Mouse (Mus musculus) liver, adult 2 months (tissue): Measurements from ENCODE around the gene Meioc. TPM values are rescaled to one million over a fixed set of nuclear protein-coding genes. Genes with fewer than 3 reads are reported as not detected.

Source experiments
- DNase-seq: peaks from one replicate; pipeline ENCODE4 v3.0.0-alpha.2; 2011; ENCODE audit warnings: low read depth, low spot score; ENCODE audit errors: extremely low read depth
- H3K27ac ChIP-seq: fragments of 200-500 bp; replicated peaks from 2 replicates; pipeline ENCODE4 v1.5.1; 2012; ENCODE audit warnings: low read depth, mild to moderate bottlenecking, control low read depth, inconsistent platforms, low read length; ENCODE audit not compliant: insufficient read depth
- H3K27me3 ChIP-seq: fragments of 200-500 bp; 2 replicates; pipeline ENCODE4 v1.6.1; 2012; ENCODE audit warnings: mild to moderate bottlenecking, moderate library complexity, low read length, inconsistent platforms; ENCODE audit not compliant: control insufficient read depth, insufficient read depth
- H3K36me3 ChIP-seq: fragments of 200-500 bp; 2 replicates; pipeline ENCODE4 v1.6.1; 2012; ENCODE audit warnings: low read length, inconsistent platforms; ENCODE audit not compliant: control insufficient read depth, insufficient read depth
- H3K4me1 ChIP-seq: fragments of 200-500 bp; 2 replicates; pipeline ENCODE4 v1.6.1; 2011; ENCODE audit warnings: low read length; ENCODE audit not compliant: control insufficient read depth, insufficient read depth
- H3K4me3 ChIP-seq: fragments of 200-500 bp; 2 replicates; pipeline ENCODE4 v1.5.1; 2011; ENCODE audit warnings: low read depth, mild to moderate bottlenecking, control low read depth, low read length, moderate library complexity; ENCODE audit not compliant: insufficient read depth
- H3K79me2 ChIP-seq: fragments of 200-500 bp; 2 replicates; pipeline ENCODE4 v1.6.1; 2012; ENCODE audit warnings: inconsistent platforms, mild to moderate bottlenecking, low read length, moderate library complexity; ENCODE audit not compliant: control insufficient read depth, insufficient read depth
- H3K9ac ChIP-seq: fragments of 200-500 bp; 2 replicates; pipeline ENCODE4 v1.6.1; 2012; ENCODE audit warnings: low read depth, mild to moderate bottlenecking, control low read depth, inconsistent platforms, low read length
- CTCF ChIP-seq: fragments of 200-500 bp; IDR thresholded peaks from 2 replicates; pipeline ENCODE4 v1.5.1; 2011; ENCODE audit warnings: low read depth, low read length, control low read depth
- POLR2A ChIP-seq: fragments of 200-500 bp; IDR thresholded peaks from 2 replicates; pipeline ENCODE4 v1.6.1; 2011; ENCODE audit warnings: low read length, control low read depth; ENCODE audit not compliant: insufficient read depth; ENCODE audit errors: extremely low read depth
- WGBS: fragments of 180-500 bp; shearing (Covaris S2); methylation state at CpG from one replicate; pipeline ENCODE4 v1.1.7; 2018; 5-methylcytosine and 5-hydroxymethylcytosine counted together
- polyA plus RNA-seq: library from polyadenylated mRNA; depleted of rRNA; stranded (reverse); fragments of >200 nt; gene quantifications from 2 replicates; pipeline ENCODE4 v1.2.3, GENCODE M21; 2012; rRNA removed
- total RNA-seq: library from RNA; depleted of rRNA; stranded (reverse); fragments of >200 nt; gene quantifications from 2 replicates; pipeline ENCODE4 v1.2.3, GENCODE M21; 2014; rRNA removed

Meioc gene
- not detected in 2 replicates for total RNA-seq
- polyA plus RNA-seq: not detected in 2 replicates

GRCm38 (mm10) chr11:102663416-102663815, at the start of gene Meioc:
Meioc (plus strand) TSS chr11:102663716.
- Histone ChIP-seq H3K79me2 (no peaks in the 10 kb centered on the region), H3K27ac (no peak within 1 kb of the TSS), H3K27me3 (peaks cover 14% of the 10 kb centered on the region), H3K9ac (no peak within 1 kb of the TSS), H3K4me1 (no peaks in the 10 kb centered on the region), H3K4me3 (no peak within 1 kb of the TSS), H3K36me3 (no peaks in the 10 kb centered on the region)
- no peak for TF ChIP-seq POLR2A
- no peak for TF ChIP-seq CTCF
- WGBS: 68% methylated on average over 3 of the region's 3 CpGs
- no peak for DNase-seq

GRCm38 (mm10) chr11:102619449-102619848, 44.1 kb upstream of the Meioc start:
- TF ChIP-seq POLR2A (no peak), CTCF (no peak)
- no peak overlapping the region for H3K27ac ChIP-seq
- no peak overlapping the region for H3K4me3 ChIP-seq
- WGBS: 59% methylated on average over 2 of the region's 2 CpGs
- H3K79me2 ChIP-seq: no peaks in the 10 kb centered on the region
- no peaks in the 10 kb centered on the region for H3K4me1 ChIP-seq
- H3K36me3 ChIP-seq: no peaks in the 10 kb centered on the region
- DNase-seq: no peak
- no peaks in the 10 kb centered on the region for H3K27me3 ChIP-seq
- no peak overlapping the region for H3K9ac ChIP-seq

DNA sequence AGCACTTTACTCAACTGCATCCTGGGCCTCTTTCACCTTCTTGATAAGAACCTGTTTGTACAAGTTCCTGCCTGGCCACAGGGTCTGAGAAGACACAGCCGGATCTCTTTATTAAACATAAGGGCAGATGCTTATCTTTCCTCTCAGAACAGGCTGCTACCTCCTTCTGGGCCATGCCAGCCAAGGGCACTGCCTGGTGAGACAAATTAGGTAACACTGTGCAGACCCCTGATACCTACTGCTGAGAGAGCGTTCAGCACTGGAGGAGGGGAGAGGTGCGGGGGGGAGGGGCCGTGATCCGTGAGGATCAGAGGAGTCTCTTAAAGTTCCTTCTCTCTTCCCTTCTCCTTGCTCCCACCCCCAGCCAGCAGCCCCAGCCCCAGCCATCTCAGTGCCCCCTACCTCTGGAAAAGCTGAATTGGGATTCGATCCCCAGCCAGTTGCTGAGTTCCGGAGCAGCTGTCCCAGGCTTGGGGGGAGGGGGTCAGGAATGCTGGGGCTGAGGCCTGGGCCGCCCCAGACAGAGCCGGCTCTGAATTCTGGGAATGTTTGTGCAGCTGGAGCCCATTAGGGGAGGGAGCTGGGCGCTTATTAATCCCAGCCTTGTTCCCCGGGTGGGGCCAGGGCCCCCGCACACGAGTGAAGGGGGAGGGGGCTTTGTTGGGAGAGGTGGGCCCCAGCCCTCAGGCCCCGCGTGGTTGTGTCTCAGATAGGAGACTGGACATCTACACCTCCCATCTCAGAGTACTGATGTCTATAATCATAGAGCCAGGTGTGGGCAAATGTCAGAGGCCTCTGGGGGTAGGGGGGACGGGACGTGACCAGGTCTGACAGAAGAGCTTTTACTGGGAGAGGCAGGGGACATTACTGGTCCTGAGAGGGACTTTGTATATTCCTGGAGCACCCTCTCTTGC, 39.4 kb upstream of the Meioc start:
- no peak for TF ChIP-seq POLR2A
- no peak for TF ChIP-seq CTCF
- H3K9ac ChIP-seq: no peak overlapping the region
- H3K4me1 ChIP-seq: no peaks in the 10 kb centered on the region
- H3K27ac ChIP-seq: no peak overlapping the region
- 36% methylated on average over 17 of the region's 17 CpGs for WGBS
- H3K27me3 ChIP-seq: no peaks in the 10 kb centered on the region
- no peaks in the 10 kb centered on the region for H3K36me3 ChIP-seq
- no peak overlapping the region for H3K4me3 ChIP-seq
- DNase-seq: no peak
- no peaks in the 10 kb centered on the region for H3K79me2 ChIP-seq

DNA sequence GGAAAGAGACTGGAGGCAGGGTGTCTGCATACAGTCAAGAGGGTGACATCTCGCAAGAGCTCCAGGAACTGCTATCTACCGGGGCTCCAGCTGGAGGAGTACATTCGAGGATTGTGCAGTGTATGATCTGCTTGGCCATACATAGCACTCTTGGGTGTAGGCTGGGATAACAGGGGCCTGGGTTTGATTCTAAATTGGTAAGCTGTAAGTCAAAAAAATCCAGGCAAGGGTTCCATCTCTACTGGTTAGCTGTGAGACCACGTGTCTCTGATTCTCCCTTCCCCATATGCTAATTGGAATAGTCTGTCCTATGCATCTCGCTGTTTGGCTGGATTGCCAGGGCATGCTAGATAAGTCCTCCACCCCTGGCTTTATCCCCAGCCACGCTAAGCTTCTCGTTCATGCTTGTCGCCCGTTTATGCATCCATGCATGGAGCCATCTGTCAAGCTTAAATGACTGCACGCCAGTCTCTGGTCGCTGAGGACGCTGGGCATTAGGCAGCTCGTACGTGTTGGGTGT, 38.6 kb upstream of the Meioc start:
- Histone ChIP-seq H3K27me3 (no peaks in the 10 kb centered on the region), H3K9ac (no peak overlapping the region), H3K27ac (no peak overlapping the region), H3K4me3 (no peak overlapping the region), H3K4me1 (no peaks in the 10 kb centered on the region), H3K36me3 (no peaks in the 10 kb centered on the region), H3K79me2 (no peaks in the 10 kb centered on the region)
- 78% methylated on average over 14 of the region's 14 CpGs for WGBS
- no peak for DNase-seq
- TF ChIP-seq CTCF (no peak), POLR2A (no peak)

DNA sequence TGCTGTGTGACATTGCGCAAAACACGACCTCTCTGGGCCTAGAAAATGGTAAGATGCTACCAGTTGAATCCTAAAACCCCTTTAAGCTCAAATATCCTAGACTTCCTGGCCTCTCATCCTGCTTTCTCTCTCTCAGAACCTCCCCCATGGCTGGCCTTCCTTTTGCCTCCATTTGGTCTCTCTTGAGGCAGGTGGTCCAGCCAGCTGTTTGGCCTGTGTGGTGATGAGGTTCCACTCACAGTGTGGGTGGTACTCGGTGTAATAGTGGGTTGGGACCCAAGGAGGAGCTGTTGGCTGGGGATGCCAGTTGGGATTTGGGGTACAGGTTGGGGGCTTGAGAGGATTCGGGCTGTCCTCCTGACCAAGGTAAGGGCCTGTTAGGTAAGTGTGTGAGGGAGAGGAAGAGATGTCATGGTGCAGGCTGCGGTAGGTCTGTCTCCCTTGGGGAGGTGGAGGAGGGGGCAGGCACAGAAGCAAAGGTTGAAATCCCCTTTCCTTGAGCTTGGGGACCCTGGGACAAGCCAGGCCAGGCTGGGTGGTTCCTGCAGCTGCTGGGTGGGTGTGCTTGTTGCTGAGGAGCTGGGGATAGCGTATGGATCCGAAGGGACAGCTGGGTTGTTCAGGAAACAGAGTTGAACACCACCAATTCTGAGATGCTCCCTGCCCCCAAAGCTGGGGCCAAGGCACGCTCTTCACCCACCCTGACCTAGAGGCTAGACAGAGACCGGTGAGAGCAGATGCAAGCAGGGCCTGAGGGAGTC, 36.2 kb upstream of the Meioc start:
- Histone ChIP-seq H3K79me2 (no peaks in the 10 kb centered on the region), H3K27ac (no peak overlapping the region), H3K4me3 (no peak overlapping the region), H3K4me1 (no peaks in the 10 kb centered on the region), H3K27me3 (no peaks in the 10 kb centered on the region), H3K36me3 (no peaks in the 10 kb centered on the region), H3K9ac (no peak overlapping the region)
- TF ChIP-seq POLR2A: no peak
- TF ChIP-seq CTCF: no peak
- no peak for DNase-seq
- 87% methylated on average over 9 of the region's 9 CpGs for WGBS
